Mouse (Mus musculus) midbrain, postnatal 0 days (tissue): ENCODE data around the gene Ccr1l1. TPM values are rescaled to one million over a fixed set of nuclear protein-coding genes. Genes with fewer than 3 reads are reported as not detected.

Experiments used
- ATAC-seq: fragments of 200-750 bp; cut with Nextera tagmentation; 2 replicates; pipeline ENCODE4 v1.8.0; 2017; ENCODE audit warnings: moderate number of reproducible peaks, mild to moderate bottlenecking, moderate TSS enrichment, moderate library complexity; ENCODE audit not compliant: low FRiP score
- DNase-seq: peaks from one replicate; pipeline ENCODE4 v3.0.0-alpha.2; 2015; ENCODE audit warnings: low spot score
- H3K27ac ChIP-seq: fragments of 300-500 bp; sonication (generic); 2 replicates; pipeline ENCODE4 v1.5.1; 2014; ENCODE audit warnings: low read depth, mild to moderate bottlenecking, low read length, mixed read lengths
- H3K27me3 ChIP-seq: fragments of 300-500 bp; sonication (generic); 2 replicates; pipeline ENCODE4 v1.6.1; 2014; ENCODE audit warnings: low read length, control low read depth, mixed read lengths; ENCODE audit not compliant: insufficient read depth
- H3K36me3 ChIP-seq: fragments of 300-500 bp; sonication (generic); 2 replicates; pipeline ENCODE4 v1.6.1; 2014; ENCODE audit warnings: low read length, control low read depth, mixed read lengths; ENCODE audit not compliant: insufficient read depth
- H3K4me1 ChIP-seq: fragments of 300-500 bp; sonication (generic); 2 replicates; pipeline ENCODE4 v1.6.1; 2014; ENCODE audit warnings: mild to moderate bottlenecking, control low read depth, antibody characterized with exemption, low read length, mixed read lengths; ENCODE audit not compliant: insufficient read depth
- H3K4me2 ChIP-seq: fragments of 300-500 bp; sonication (generic); 2 replicates; pipeline ENCODE4 v1.6.1; 2014; ENCODE audit warnings: low read depth, mild to moderate bottlenecking, low read length, mixed read lengths; ENCODE audit not compliant: poor library complexity, severe bottlenecking
- H3K4me3 ChIP-seq: fragments of 300-500 bp; sonication (generic); 2 replicates; pipeline ENCODE4 v1.5.1; 2014; ENCODE audit warnings: low read depth, mild to moderate bottlenecking, low read length, moderate library complexity
- H3K9ac ChIP-seq: fragments of 300-500 bp; sonication (generic); replicated peaks from 2 replicates; pipeline ENCODE4 v1.6.1; 2014; ENCODE audit warnings: mild to moderate bottlenecking, low read length, moderate library complexity, mixed read lengths; ENCODE audit not compliant: poor library complexity, severe bottlenecking
- H3K9me3 ChIP-seq: fragments of 300-500 bp; sonication (generic); 2 replicates; pipeline ENCODE4 v1.6.1; 2016; ENCODE audit warnings: low read length, control low read depth
- CTCF ChIP-seq: IDR thresholded peaks from 2 replicates; pipeline ENCODE4 v1.5.1; 2016; ENCODE audit warnings: antibody characterized with exemption, mild to moderate bottlenecking
- WGBS: fragments of 180-500 bp; shearing (Covaris S2); extraction: QIAGEN DNeasy Blood & Tissue Kit; methylation state at CpG from one replicate; pipeline ENCODE4 v1.1.7; 2014; 5-methylcytosine and 5-hydroxymethylcytosine counted together
- polyA plus RNA-seq: library from polyadenylated mRNA; unstranded; fragments of >200 nt; fragmentation: Nextera tagmentation; extraction: Ambion mirVana; gene quantifications from 2 replicates; pipeline ENCODE4 v1.2.1, GENCODE M21; 2015
- total RNA-seq: library from RNA; depleted of rRNA; stranded (reverse); fragments of >200 nt; gene quantifications from 2 replicates; pipeline ENCODE4 v1.2.3, GENCODE M21; 2014

The Ccr1l1 gene
- total and polyA plus RNA-seq, 2 experiments from 2014 or later: not detected

DNA sequence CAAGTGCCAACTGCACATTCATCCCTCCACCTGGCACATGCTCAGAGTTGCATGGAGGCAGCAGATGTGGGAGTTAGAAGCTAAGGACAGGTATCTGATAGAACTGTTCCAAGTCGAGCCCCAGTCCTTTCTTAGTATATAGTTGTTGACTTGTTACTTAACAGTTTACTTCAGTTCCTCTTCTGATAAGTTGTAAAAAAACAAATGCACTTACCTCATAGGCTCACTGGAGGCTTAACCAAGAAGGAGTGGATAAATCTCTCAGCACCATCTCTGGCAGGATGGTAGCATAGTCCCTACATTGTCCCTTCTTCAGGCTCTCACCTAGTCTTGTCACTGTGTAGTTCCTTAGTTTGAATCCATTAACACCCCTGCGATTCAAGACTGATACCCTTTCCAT is 34.5 kb upstream of the Ccr1l1 start:
- no peak for ATAC-seq
- no peaks in the 10 kb centered on the region for H3K4me1 ChIP-seq
- no peak overlapping the region for H3K4me3 ChIP-seq
- WGBS: 76% methylated on average over 2 of the region's 2 CpGs
- H3K27me3 ChIP-seq: no peaks in the 10 kb centered on the region
- H3K9ac ChIP-seq: no peak overlapping the region
- H3K9me3 ChIP-seq: no peaks in the 10 kb centered on the region
- no peak for TF ChIP-seq CTCF
- no peak overlapping the region for H3K27ac ChIP-seq
- DNase-seq: no peak
- H3K4me2 ChIP-seq: no peak overlapping the region
- no peaks in the 10 kb centered on the region for H3K36me3 ChIP-seq

DNA sequence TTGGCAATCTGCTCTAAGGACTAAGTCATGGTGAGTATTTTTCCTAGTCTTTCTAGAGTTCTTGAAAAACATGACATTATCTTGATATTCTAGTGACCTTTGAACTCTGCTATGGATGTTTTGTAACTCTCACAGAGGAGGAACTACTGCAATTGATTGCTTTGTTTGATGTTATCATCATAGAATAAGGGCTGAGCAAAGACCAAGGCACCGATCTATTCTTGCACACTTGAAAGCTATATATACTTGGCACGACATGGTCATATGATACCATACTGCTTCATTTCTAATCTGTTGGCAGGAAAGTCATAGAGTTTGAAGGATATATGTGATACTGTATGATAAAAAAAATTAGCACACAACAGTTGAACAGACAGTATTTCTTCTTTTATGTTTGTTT is 21.6 kb upstream of the Ccr1l1 start:
- Histone ChIP-seq H3K4me1 (no peaks in the 10 kb centered on the region), H3K27ac (no peak overlapping the region), H3K4me3 (no peak overlapping the region), H3K4me2 (no peak overlapping the region), H3K27me3 (no peaks in the 10 kb centered on the region), H3K9ac (no peak overlapping the region), H3K36me3 (no peaks in the 10 kb centered on the region), H3K9me3 (no peaks in the 10 kb centered on the region)
- no peak for DNase-seq
- WGBS: 96% methylated on average over 2 of the region's 2 CpGs
- no peak for ATAC-seq
- no peak for TF ChIP-seq CTCF

DNA sequence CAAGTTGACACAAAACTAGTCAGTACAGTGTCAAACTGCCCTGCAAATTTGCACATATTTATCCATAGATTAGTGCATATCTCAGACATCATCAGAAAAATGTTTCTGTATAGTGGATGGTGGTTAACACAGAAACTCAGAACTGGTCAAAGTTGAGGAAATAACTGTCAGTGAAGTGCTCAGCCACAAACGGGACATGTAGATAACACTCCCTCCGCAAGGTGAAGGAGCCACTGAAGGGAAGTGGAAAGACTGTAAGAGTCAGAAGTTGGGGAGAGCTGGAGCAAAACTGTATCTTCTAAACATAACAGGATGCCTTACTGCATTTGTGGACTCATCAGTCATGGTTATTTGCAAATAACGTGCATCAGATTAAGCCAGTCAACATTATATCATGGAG is 19.5 kb upstream of the Ccr1l1 start:
- no peak overlapping the region for H3K4me2 ChIP-seq
- no peak overlapping the region for H3K9ac ChIP-seq
- DNase-seq (no peak), ATAC-seq (no peak)
- H3K36me3 ChIP-seq: no peaks in the 10 kb centered on the region
- no peak overlapping the region for H3K27ac ChIP-seq
- no peaks in the 10 kb centered on the region for H3K4me1 ChIP-seq
- H3K4me3 ChIP-seq: no peak overlapping the region
- H3K27me3 ChIP-seq: no peaks in the 10 kb centered on the region
- TF ChIP-seq CTCF: no peak
- 85% methylated on average over 3 of the region's 3 CpGs for WGBS
- H3K9me3 ChIP-seq: no peaks in the 10 kb centered on the region

DNA sequence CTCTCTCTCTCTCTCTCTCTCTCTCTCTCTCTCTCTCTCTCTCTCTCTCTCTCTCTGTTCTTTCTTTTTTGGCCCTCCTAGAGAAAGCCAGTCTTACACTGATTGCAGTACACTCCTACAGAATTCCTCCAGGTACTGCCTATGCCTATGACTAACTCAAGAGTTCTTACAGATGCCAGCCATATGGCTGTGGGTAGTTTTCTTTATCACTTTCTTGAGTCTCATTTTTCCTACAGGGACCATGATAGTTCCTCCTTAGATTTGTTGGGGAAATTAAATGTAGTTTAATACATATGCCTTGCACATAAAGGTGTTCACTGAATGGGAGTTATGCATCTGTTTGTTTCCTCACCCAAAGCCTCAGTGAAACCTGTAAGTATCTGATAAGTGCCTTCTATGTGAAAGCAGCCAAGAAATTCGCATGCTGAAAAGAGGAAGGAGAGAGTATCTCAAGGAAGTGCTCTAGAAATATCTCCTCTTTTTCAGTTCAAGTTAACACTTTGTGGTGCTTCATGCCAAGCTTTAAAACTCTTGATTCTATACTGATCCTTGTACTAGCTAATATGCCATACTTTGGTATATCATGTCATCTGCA is 13.2 kb upstream of the Ccr1l1 start:
- WGBS: 56% methylated on average over 1 of the region's 1 CpGs
- TF ChIP-seq CTCF: no peak
- Histone ChIP-seq H3K27me3 (no peaks in the 10 kb centered on the region), H3K4me1 (no peaks in the 10 kb centered on the region), H3K36me3 (no peaks in the 10 kb centered on the region), H3K4me2 (no peak overlapping the region), H3K4me3 (no peak overlapping the region), H3K9me3 (no peaks in the 10 kb centered on the region), H3K9ac (no peak overlapping the region), H3K27ac (no peak overlapping the region)
- ATAC-seq (no peak), DNase-seq (no peak)

DNA sequence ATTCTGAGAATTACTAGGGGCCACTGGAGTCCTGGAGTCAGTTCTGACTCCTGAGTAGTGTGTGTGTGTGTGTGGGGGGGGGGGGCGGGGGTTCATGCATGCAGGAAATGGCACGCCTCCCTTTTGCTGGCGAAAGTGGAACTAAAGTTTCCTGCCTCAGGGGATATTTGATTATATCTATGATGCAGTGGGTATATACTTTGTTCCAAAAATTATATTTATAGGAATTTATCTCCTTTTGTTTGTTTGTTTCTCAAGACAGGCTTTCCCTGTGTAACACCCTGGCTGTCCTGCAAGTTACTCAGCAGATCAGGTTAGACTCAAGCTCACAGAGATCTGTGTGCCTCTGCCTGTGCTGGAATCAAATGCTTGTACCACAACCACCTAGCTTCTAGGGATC is 11.5 kb upstream of the Ccr1l1 start:
- no peaks in the 10 kb centered on the region for H3K9me3 ChIP-seq
- H3K27me3 ChIP-seq: no peaks in the 10 kb centered on the region
- H3K36me3 ChIP-seq: no peaks in the 10 kb centered on the region
- no peak for TF ChIP-seq CTCF
- H3K4me1 ChIP-seq: no peaks in the 10 kb centered on the region
- DNase-seq (no peak), ATAC-seq (no peak)
- 78% methylated on average over 3 of the region's 3 CpGs for WGBS
- no peak overlapping the region for H3K4me2 ChIP-seq
- no peak overlapping the region for H3K4me3 ChIP-seq
- H3K27ac ChIP-seq: no peak overlapping the region
- no peak overlapping the region for H3K9ac ChIP-seq

DNA sequence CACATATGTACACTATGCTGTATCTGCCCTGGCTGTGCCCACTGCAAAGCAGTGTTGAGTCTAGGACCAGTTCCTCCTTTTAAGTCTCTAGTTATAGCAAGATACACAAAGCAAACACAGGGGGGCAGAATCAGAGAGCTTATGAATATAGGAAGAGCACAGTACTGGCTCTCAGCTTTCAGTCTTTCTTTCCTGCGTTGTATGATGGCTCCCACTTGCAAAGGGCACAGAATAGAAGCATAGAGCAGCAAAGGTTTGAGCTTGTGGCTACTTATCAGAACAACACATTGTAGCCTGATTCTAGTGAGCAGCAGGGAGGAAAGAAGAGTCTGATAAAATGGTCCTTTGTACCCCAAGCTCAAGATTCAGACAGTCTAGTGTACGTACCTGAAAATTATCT is 8.0 kb upstream of the Ccr1l1 start:
- no peaks in the 10 kb centered on the region for H3K27me3 ChIP-seq
- H3K9me3 ChIP-seq: no peaks in the 10 kb centered on the region
- no peaks in the 10 kb centered on the region for H3K4me1 ChIP-seq
- no peak for TF ChIP-seq CTCF
- 87% methylated on average over 2 of the region's 2 CpGs for WGBS
- H3K27ac ChIP-seq: no peak overlapping the region
- H3K9ac ChIP-seq: no peak overlapping the region
- H3K4me3 ChIP-seq: no peak overlapping the region
- peak; percentile 2 for DNase-seq
- H3K4me2 ChIP-seq: no peak overlapping the region
- ATAC-seq: no peak
- no peaks in the 10 kb centered on the region for H3K36me3 ChIP-seq
